Mouse (Mus musculus): ENCODE results near the gene Ntmt1. TPM values are rescaled to one million over a fixed set of nuclear protein-coding genes. Genes with fewer than 3 reads are reported as not detected.

Ntmt1 gene
- polyA plus RNA-seq, 1 experiment = 36.9 TPM

DNA sequence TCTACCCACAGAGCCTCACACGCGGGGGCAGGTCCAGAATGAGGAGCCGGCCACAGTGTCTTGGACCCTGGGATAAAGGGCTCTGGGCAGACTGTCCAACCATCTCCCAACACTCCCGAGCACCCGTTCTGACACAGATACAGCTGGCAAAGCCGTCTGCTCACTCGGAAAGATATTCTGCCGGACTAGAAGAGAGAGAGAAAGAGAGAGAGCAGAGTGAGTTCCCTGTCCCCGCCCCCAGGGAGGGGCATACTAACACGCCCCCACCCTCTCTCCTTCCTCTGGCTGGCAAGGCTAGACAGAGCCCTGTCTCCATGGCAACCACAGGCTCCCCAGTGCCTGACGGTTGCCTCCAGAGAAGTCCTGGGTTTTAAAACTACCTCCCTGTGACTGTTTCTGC, 11.2 kb upstream of the Ntmt1 start:
- Histone ChIP-seq H3K36me3 (replicated peaks; ENCODE audit: low read length) (no peaks in the 10 kb centered on the region), H3K4me1 (peaks cover 57% of the 10 kb centered on the region), H3K9me3 (no peaks in the 10 kb centered on the region), H3K4me3 (replicated peaks) (peak overlapping the region; percentile 87), H3K27me3 (replicated peaks) (peaks cover 67% of the 10 kb centered on the region)
- TF ChIP-seq FLI1 (IDR thresholded peaks at IDR 0.05; ENCODE audit: low read length) (no peak), GATA1 (IDR thresholded peaks at IDR 0.05; ENCODE audit: borderline replicate concordance, low read length) (no peak)

DNA sequence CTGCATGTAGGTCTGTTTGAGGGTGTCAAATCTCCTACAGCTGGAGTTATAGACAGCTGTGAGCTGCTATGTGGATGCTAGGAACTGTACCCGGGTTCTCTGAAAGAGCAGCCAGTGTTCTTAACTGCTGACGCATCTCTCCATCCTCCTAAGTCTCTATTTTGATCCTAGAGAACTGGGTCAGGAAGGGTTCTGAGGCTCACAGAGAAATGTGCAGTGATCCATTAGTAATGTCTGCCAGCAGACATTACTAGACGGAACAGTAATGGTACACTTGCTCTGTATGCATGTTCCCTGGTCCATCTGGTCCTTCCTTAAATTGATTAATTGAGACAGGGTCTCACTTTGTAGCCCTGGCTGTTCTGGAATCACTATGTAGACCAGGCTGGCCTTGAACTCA, 8.2 kb upstream of the Ntmt1 start:
- peaks cover 78% of the 10 kb centered on the region for H3K27me3 ChIP-seq (replicated peaks)
- H3K9me3 ChIP-seq = no peaks in the 10 kb centered on the region
- no peak for TF ChIP-seq FLI1 (IDR thresholded peaks at IDR 0.05; ENCODE audit: low read length)
- no peak for TF ChIP-seq GATA1 (IDR thresholded peaks at IDR 0.05; ENCODE audit: borderline replicate concordance, low read length)
- no peak overlapping the region for H3K4me3 ChIP-seq (replicated peaks)
- H3K36me3 ChIP-seq (replicated peaks; ENCODE audit: low read length) = no peaks in the 10 kb centered on the region
- peaks cover 41% of the 10 kb centered on the region for H3K4me1 ChIP-seq

DNA sequence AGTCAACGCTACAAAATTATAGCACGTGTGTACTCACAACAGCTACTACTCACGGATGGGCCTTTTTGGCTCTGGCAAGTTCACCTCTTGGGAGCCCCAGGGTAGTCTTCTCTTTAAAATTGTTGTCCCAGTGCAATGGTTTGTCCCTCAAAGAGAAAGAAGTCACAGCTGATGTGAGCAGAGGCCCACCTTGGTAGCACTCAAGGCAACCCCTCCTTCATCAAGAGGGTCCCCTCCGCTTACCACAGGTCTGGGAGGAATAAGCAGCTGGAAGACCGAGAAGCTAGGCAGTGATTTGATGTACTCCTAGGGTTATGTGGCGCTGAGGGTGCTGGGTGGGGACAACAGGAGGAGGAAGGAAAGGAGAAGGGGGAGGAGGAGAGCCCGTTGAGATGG, 7.0 kb upstream of the Ntmt1 start:
- H3K4me1 ChIP-seq = peaks cover 38% of the 10 kb centered on the region
- no peaks in the 10 kb centered on the region for H3K9me3 ChIP-seq
- peak overlapping the region; percentile 89 for H3K4me3 ChIP-seq (replicated peaks)
- H3K27me3 ChIP-seq (replicated peaks) = peaks cover 78% of the 10 kb centered on the region
- no peaks in the 10 kb centered on the region for H3K36me3 ChIP-seq (replicated peaks; ENCODE audit: low read length)
- TF ChIP-seq GATA1 (IDR thresholded peaks at IDR 0.05; ENCODE audit: borderline replicate concordance, low read length) = no peak
- no peak for TF ChIP-seq FLI1 (IDR thresholded peaks at IDR 0.05; ENCODE audit: low read length)

DNA sequence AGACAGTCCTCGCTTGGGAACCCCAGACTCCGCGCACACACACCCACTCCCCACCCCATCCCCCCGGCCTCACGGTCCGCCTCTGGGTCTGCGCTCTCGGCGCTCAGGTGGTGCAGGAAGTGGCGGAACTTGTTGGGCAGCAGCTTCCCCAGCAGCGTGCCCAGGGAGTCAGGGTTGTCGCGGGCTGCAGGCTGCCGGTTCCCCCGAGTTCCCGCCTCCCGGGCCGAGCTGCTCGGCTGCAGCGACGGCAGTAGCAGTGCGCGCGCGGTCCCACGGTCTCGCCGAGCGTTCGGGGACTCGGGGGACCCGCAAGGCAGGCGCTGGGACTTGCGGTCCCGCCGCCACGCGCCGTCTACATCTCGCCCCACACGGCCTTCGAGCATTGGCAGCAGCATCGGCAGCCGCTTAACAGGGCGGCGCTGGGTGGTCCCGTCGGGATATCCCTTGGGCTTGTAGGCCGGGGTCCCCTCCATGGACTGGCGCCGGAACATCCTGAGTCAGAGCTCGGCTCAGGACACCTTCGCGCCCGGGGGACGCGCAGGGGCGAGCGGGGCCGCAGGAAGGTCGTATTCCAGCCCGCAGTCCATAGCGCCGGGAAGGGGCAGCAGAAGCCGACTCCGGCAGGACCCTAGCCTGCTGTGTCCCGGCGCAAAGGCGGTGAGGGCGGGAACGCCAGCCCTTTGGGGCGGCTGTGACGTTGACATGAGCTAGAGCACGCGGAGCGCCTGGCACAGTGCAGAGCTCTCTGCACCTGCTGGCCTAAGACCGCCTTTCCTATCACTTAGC, 6.4 kb upstream of the Ntmt1 start:
- peaks cover 38% of the 10 kb centered on the region for H3K4me1 ChIP-seq
- TF ChIP-seq FLI1 (IDR thresholded peaks at IDR 0.05; ENCODE audit: low read length) = no peak
- no peak for TF ChIP-seq GATA1 (IDR thresholded peaks at IDR 0.05; ENCODE audit: borderline replicate concordance, low read length)
- H3K36me3 ChIP-seq (replicated peaks; ENCODE audit: low read length) = no peaks in the 10 kb centered on the region
- H3K9me3 ChIP-seq = no peaks in the 10 kb centered on the region
- peak overlapping the region; percentile 89 for H3K4me3 ChIP-seq (replicated peaks)
- H3K27me3 ChIP-seq (replicated peaks) = peaks cover 78% of the 10 kb centered on the region

DNA sequence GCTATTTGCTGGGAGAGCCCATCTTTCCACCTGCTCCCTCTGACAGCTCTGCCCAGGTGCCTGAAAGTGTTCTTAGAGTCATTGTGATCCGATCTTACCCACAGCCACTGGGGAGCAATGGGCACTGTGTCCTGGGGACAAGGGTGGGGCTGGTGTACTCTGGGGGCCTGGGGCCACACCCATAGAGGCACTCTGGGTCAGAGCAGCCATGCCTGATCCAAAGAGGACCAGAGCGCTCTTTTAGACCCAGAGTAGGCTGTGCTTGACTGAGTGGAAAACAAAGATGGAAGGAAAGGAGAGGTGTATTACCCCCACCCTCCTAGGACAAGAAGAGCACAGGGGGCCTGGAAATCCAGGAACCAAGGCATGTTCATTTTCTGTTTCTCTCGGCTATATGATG, 4.0 kb upstream of the Ntmt1 start, which contains the start of gene 1700001O22Rik:
1700001O22Rik (minus strand) TSS at position 58 of the 400 bp plus-strand sequence.
- H3K4me3 ChIP-seq (replicated peaks) = no peak within 1 kb of the TSS
- peaks cover 56% of the 10 kb centered on the region for H3K27me3 ChIP-seq (replicated peaks)
- H3K4me1 ChIP-seq = peaks cover 46% of the 10 kb centered on the region
- H3K36me3 ChIP-seq (replicated peaks; ENCODE audit: low read length) = no peaks in the 10 kb centered on the region
- no peaks in the 10 kb centered on the region for H3K9me3 ChIP-seq
- TF ChIP-seq FLI1 (IDR thresholded peaks at IDR 0.05; ENCODE audit: low read length) = no peak
- TF ChIP-seq GATA1 (IDR thresholded peaks at IDR 0.05; ENCODE audit: borderline replicate concordance, low read length) = no peak

DNA sequence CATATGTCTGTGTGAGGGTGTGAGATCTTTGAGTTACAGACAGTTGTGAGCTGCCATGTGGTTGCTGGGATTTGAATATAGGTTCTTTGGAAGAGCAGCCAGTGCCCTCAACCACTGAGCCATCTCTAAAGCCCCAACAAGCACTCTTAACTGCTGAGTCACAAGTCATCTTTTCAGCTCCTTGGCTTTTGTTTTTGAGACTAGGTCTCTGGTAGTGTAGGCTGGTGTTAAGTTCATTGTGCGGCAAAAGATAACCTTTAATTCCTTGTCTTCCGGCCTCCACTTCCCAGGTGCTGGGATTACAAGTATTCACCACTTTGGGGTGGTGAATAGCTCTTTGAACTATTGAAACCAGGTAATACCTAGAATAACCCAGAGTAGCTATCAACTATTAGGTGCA, 1.6 kb upstream of the Ntmt1 start:
- TF ChIP-seq GATA1 (IDR thresholded peaks at IDR 0.05; ENCODE audit: borderline replicate concordance, low read length) (no peak), FLI1 (IDR thresholded peaks at IDR 0.05; ENCODE audit: low read length) (no peak)
- no peak overlapping the region for H3K4me3 ChIP-seq (replicated peaks)
- peaks cover 6% of the 10 kb centered on the region for H3K36me3 ChIP-seq (replicated peaks; ENCODE audit: low read length)
- H3K9me3 ChIP-seq = no peaks in the 10 kb centered on the region
- H3K27me3 ChIP-seq (replicated peaks) = peaks cover 32% of the 10 kb centered on the region
- peaks cover 60% of the 10 kb centered on the region for H3K4me1 ChIP-seq

DNA sequence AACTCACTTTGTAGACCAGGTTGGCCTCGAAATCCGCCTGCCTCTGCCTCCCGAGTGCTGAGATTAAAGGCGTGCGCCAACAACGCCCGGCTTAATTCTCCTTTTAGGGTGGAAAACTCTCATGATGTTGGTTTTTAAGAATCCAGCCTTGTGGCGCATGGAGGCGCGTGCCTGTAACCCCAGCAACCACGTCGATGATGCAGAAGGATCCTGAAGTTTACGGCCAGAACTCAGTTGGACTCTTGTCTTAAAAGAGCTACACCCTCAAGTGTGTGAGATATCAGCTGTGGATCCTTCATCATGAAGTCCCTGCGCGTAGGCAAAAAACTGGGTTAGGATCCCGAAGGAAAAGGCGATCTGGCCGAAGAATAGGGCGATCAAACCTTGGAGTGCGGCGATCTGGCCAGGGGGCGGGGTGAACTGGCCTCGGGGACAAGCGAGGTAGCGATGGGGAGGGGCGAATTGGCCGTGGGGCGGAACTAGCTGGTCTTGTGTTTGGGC, 429 bp upstream of the Ntmt1 start:
- Histone ChIP-seq H3K9me3 (no peaks in the 10 kb centered on the region), H3K4me1 (peaks cover 54% of the 10 kb centered on the region), H3K27me3 (replicated peaks) (peaks cover 20% of the 10 kb centered on the region), H3K4me3 (replicated peaks) (peak overlapping the region; percentile 99), H3K36me3 (replicated peaks; ENCODE audit: low read length) (peaks cover 16% of the 10 kb centered on the region)
- TF ChIP-seq GATA1 (IDR thresholded peaks at IDR 0.05; ENCODE audit: borderline replicate concordance, low read length) (no peak), FLI1 (IDR thresholded peaks at IDR 0.05; ENCODE audit: low read length) (no peak)

DNA sequence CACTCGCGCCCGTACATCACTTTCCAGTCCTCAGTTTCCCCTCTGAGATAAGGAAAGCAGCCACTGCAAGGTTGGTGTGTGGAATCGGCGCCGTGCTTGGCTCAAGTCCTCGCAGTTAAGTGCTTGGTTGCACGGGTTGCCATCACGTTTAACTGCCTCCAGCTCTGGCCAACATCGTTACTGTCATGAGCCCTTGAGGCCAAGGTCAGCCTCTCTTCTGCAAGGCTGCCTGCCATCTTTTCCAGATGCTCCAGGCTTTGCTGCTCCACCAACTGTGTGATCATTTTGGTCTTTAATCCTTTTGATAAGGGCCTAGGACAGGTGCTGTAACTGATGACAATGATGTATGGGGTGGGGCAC, 650 bp downstream of the Ntmt1 start:
- TF ChIP-seq GATA1 (IDR thresholded peaks at IDR 0.05; ENCODE audit: borderline replicate concordance, low read length) (no peak), FLI1 (IDR thresholded peaks at IDR 0.05; ENCODE audit: low read length) (no peak)
- H3K27me3 ChIP-seq (replicated peaks) = peaks cover 11% of the 10 kb centered on the region
- H3K36me3 ChIP-seq (replicated peaks; ENCODE audit: low read length) = peaks cover 27% of the 10 kb centered on the region
- peaks cover 54% of the 10 kb centered on the region for H3K4me1 ChIP-seq
- H3K4me3 ChIP-seq (replicated peaks) = peak overlapping the region; percentile 99
- no peaks in the 10 kb centered on the region for H3K9me3 ChIP-seq

DNA sequence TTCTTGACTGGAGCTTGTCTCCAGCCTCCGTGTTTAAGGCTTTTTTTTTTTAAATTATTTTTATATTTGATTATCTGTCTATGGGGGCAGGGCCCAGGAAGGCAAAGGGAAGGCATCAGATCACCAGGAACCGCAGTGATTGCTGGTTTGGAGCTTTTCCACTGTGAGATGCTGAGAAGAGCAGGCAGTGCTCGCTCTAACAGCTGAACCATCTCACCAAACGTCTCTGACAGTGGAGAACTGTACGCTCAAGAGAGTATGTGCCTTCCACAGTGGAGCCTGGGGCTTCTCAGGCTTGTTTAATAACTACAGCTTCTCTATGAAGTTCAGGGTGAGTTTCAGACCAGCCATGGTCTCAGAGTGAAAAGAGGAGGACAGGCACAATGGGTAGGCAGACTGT, 1.9 kb downstream of the Ntmt1 start:
- peaks cover 52% of the 10 kb centered on the region for H3K4me1 ChIP-seq
- peaks cover 38% of the 10 kb centered on the region for H3K36me3 ChIP-seq (replicated peaks; ENCODE audit: low read length)
- TF ChIP-seq GATA1 (IDR thresholded peaks at IDR 0.05; ENCODE audit: borderline replicate concordance, low read length) (no peak), FLI1 (IDR thresholded peaks at IDR 0.05; ENCODE audit: low read length) (no peak)
- no peak overlapping the region for H3K4me3 ChIP-seq (replicated peaks)
- no peaks in the 10 kb centered on the region for H3K9me3 ChIP-seq
- H3K27me3 ChIP-seq (replicated peaks) = peaks cover 1% of the 10 kb centered on the region

DNA sequence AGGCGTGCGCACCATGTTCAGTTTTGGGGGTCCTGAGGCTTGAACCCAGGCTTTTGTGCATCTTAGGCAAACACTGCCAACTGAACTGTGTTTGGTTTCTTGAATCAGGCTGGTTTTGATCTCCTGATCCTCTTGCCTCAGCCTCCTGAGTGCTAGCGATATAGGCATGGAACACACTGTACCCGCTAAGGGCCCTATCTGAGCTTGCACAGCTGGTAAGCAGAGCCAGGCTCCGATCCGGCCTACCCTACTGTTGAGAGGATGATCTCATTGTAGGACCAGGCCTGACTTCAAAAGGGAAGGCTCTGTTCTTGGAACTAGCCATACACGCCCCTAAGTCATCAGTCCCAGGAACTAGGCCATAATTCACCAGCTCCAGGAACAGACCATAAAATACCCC, 2.9 kb downstream of the Ntmt1 start:
- Histone ChIP-seq H3K4me3 (replicated peaks) (peak overlapping the region; percentile 38), H3K9me3 (no peaks in the 10 kb centered on the region), H3K4me1 (peaks cover 45% of the 10 kb centered on the region), H3K36me3 (replicated peaks; ENCODE audit: low read length) (peaks cover 49% of the 10 kb centered on the region), H3K27me3 (replicated peaks) (no peaks in the 10 kb centered on the region)
- TF ChIP-seq FLI1 (IDR thresholded peaks at IDR 0.05; ENCODE audit: low read length) (no peak), GATA1 (IDR thresholded peaks at IDR 0.05; ENCODE audit: borderline replicate concordance, low read length) (no peak)
